Mouse (Mus musculus) MEL (cell line): Measurements from ENCODE around the gene Grap.

Source experiments
- CHD2 ChIP-seq: IDR thresholded peaks from 2 replicates; pipeline ENCODE4 v1.6.1; 2011; ENCODE audit warnings: low read length, improper control_type of control experiment
- CTCF ChIP-seq, 3 experiments: IDR thresholded peaks in 2 of 3; conservative IDR thresholded peaks in 1 of 3; 2 replicates each; pipeline ENCODE4 v1.5.1; 2011 to 2012; ENCODE audit warnings: low read length in 3 of 3, low read depth in 2 of 3, mild to moderate bottlenecking in 2 of 3, improper control_type of control experiment in 1 of 3, inconsistent platforms in 1 of 3, mixed read lengths in 1 of 3, moderate library complexity in 1 of 3; ENCODE audit not compliant: control insufficient read depth in 1 of 3, insufficient read depth in 1 of 3, poor library complexity in 1 of 3, severe bottlenecking in 1 of 3
- E2F4 ChIP-seq: IDR thresholded peaks from 2 replicates; pipeline ENCODE4 v1.6.1; 2011; ENCODE audit warnings: low read depth, low read length, improper control_type of control experiment, borderline replicate concordance
- MEF2A ChIP-seq: IDR thresholded peaks from 2 replicates; pipeline ENCODE4 v1.6.1; 2014; ENCODE audit warnings: low read depth, mild to moderate bottlenecking, inconsistent platforms, low read length, improper control_type of control experiment; ENCODE audit not compliant: poor library complexity, insufficient replicate concordance, severe bottlenecking; ENCODE audit errors: extremely low read depth
- MYC ChIP-seq: IDR thresholded peaks from 2 replicates; pipeline ENCODE4 v1.6.1; 2011; ENCODE audit warnings: low read depth, mild to moderate bottlenecking, low read length, improper control_type of control experiment, moderate library complexity
- POLR2A ChIP-seq, 2 experiments: IDR thresholded peaks; 2 replicates each; pipeline ENCODE4 v1.6.1; 2011 to 2012; ENCODE audit warnings: low read length in 2 of 2, mild to moderate bottlenecking in 2 of 2, control low read depth in 1 of 2, improper control_type of control experiment in 1 of 2, low read depth in 1 of 2, moderate library complexity in 1 of 2; ENCODE audit not compliant: control insufficient read depth in 1 of 2, insufficient read depth in 1 of 2, poor library complexity in 1 of 2
- SIN3A ChIP-seq: IDR thresholded peaks from 2 replicates; pipeline ENCODE4 v1.6.1; 2012; ENCODE audit warnings: low read length, improper control_type of control experiment, inconsistent platforms
- TAL1 ChIP-seq: IDR thresholded peaks from 2 replicates; pipeline ENCODE4 v1.6.1; 2012; ENCODE audit warnings: mild to moderate bottlenecking, inconsistent platforms, low read length, moderate library complexity, mixed read lengths
- USF2 ChIP-seq, 2 experiments: IDR thresholded peaks; 2 replicates each; pipeline ENCODE4 v1.6.1; 2011 to 2012; ENCODE audit warnings: improper control_type of control experiment in 2 of 2, low read length in 2 of 2, borderline replicate concordance in 1 of 2, inconsistent platforms in 1 of 2, low read depth in 1 of 2, mild to moderate bottlenecking in 1 of 2; ENCODE audit not compliant: insufficient read depth in 1 of 2

- TF ChIP-seq CTCF (IDR thresholded peaks at IDR 0.05 in 2 of 3, conservative IDR thresholded peaks at IDR 0.05 in 1 of 3; ENCODE audit: control insufficient read depth in 1 of 3, insufficient read depth in 1 of 3, low read depth in 2 of 3, low read length in 3 of 3, poor library complexity in 1 of 3, severe bottlenecking in 1 of 3), result no peak
- TF ChIP-seq USF2 (IDR thresholded peaks at IDR 0.05; ENCODE audit: borderline replicate concordance in 1 of 2, insufficient read depth in 1 of 2, low read depth in 1 of 2, low read length in 2 of 2), result no peak
- no peak for TF ChIP-seq TAL1
- TF ChIP-seq MYC, result no peak
- TF ChIP-seq CHD2, result no peak
- no peak for TF ChIP-seq E2F4
- TF ChIP-seq MEF2A, result no peak
- no peak for TF ChIP-seq SIN3A
- TF ChIP-seq POLR2A (IDR thresholded peaks at IDR 0.05; ENCODE audit: control insufficient read depth in 1 of 2, insufficient read depth in 1 of 2, low read depth in 1 of 2, low read length in 2 of 2, poor library complexity in 1 of 2), result no peak
Observed at GRCm38 (mm10) chr11:61699460-61699859, 46.4 kb downstream of the Grap start.
